Mouse (Mus musculus): ENCODE results near the gene Gm10722.
"Not testable (repeated sequence)": the region's sequence is repeated elsewhere in the genome, so short reads cannot be mapped to it uniquely, and the experiment has no call there.

DNA sequence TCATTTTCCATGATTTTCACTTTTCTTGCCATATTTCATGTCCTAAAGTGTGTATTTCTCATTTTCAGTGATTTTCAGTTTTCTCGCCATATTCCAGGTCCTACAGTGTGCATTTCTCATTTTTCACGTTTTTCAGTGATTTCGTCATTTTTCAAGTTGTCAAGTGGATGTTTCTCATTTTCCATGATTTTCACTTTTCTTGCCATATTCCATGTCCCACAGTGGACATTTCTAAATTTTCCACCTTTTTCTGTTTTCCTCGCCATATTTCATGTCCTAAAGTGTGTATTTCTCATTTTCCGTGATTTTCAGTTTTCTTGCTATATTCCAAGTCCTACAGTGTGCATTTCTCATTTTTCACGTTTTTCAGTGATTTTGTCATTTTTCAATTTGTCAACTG is 15.2 kb downstream of the Gm10722 start:
- TF ChIP-seq CTCF (IDR thresholded peaks at IDR 0.05; ENCODE audit: extremely low read depth, insufficient read length, insufficient replicate concordance, low read depth, low read length); POLR2A (IDR thresholded peaks at IDR 0.05; ENCODE audit: low read depth, low read length): not testable (repeated sequence)
